Mouse (Mus musculus): ENCODE results near the gene Olfr658. TPM values are rescaled to one million over a fixed set of nuclear protein-coding genes. Genes with fewer than 3 reads are reported as not detected.

Gene Olfr658
- polyA plus RNA-seq (2012; rRNA removed) (not detected in 2 replicates), polyA plus RNA-seq (2014; fragmentation: Nextera tagmentation; extraction: Ambion mirVana) (not detected in 2 replicates)

DNA sequence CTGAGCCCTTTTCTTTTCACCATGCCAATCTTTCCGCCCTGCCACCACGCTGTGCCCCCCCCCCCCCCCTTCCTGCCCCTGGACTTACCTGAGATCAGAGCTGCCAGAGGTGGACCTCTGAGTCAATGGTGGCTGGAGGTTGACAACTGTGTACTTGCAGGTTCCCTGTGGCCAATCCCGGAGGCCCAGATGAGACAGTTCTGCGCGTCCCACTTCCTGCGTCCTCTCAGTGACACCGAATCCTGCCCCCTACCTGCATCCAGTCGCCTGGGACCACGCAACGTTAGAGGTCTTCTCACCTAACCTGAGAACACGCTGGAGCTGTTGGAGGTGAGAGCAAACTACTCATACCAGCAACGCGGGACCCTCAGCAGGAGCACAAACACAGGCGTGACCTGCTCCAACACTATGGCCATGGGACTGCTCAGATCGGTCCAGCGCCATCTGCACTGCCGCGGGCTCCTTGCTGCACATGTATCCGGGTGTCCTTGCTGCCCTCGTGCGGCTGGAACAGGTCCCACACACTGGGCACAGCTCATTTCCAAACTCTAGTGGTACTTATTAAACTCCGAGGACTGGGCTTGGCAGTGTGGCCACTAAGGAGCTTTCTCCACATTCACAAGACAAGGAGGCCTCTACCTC is at the start of gene Olfr658:
Olfr658 (minus strand) TSS at position 465 of the 642 bp plus-strand sequence.
- no peak for ATAC-seq (ENCODE audit: insufficient read depth)
- no peak within 1 kb of the TSS for H3K4me2 ChIP-seq (ENCODE audit: low read depth)
- no peaks in the 10 kb centered on the region for H3K36me3 ChIP-seq (replicated peaks; ENCODE audit: control insufficient read depth, insufficient read depth, low read depth)
- no peak within 1 kb of the TSS for H3K9ac ChIP-seq (replicated peaks)
- TF ChIP-seq CTCF (IDR thresholded peaks at IDR 0.05; ENCODE audit: low read depth) (peak; percentile 49), EP300 (IDR thresholded peaks at IDR 0.05; ENCODE audit: low read depth) (no peak)
- 14% methylated on average over 20 of the region's 22 CpGs for WGBS (ENCODE audit: insufficient replicate concordance)
- H3K9me3 ChIP-seq (ENCODE audit: control insufficient read depth, low read length): no peaks in the 10 kb centered on the region
- no peak for DNase-seq (ENCODE audit: low read depth in 3 of 3, low spot score in 3 of 3)
- H3K4me3 ChIP-seq (ENCODE audit: insufficient read depth in 1 of 2, low read depth in 2 of 2, low read length in 2 of 2): no peak within 1 kb of the TSS
- no peaks in the 10 kb centered on the region for H3K4me1 ChIP-seq (replicated peaks; ENCODE audit: control insufficient read depth in 2 of 2, insufficient read depth in 2 of 2, low read length in 1 of 2)
- no peak within 1 kb of the TSS for H3K27ac ChIP-seq
- H3K27me3 ChIP-seq (ENCODE audit: control insufficient read depth, insufficient read depth, low read length): no peaks in the 10 kb centered on the region

DNA sequence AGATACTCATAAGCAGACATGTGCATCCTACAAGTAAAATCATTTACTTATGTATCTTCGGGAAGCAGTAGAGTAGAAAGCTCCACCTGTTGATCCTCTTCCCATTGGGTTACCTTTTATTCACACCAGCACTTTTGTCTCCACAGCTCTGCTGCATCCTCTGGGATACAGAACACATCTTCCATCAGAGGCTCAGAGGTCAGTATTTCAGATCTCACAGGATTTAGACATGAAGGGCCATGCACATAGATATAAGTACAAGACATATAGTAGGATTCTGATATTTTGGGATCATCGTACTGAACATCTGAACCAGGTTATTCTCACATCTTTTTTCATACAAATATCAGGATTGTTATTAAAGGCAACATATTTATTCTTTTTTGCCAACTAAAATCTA is 39.1 kb upstream of the Olfr658 start, which contains the start of gene Olfr661:
Olfr661 (plus strand) TSS at position 301 of the 400 bp plus-strand sequence.
- Histone ChIP-seq H3K4me3 (ENCODE audit: insufficient read depth in 1 of 2, low read depth in 2 of 2, low read length in 2 of 2) (no peak within 1 kb of the TSS), H3K9ac (replicated peaks) (no peak within 1 kb of the TSS), H3K27me3 (ENCODE audit: control insufficient read depth, insufficient read depth, low read length) (no peaks in the 10 kb centered on the region), H3K9me3 (ENCODE audit: control insufficient read depth, low read length) (no peaks in the 10 kb centered on the region), H3K36me3 (replicated peaks; ENCODE audit: control insufficient read depth, insufficient read depth, low read depth) (no peaks in the 10 kb centered on the region), H3K4me2 (ENCODE audit: low read depth) (no peak within 1 kb of the TSS), H3K27ac (no peak within 1 kb of the TSS), H3K4me1 (replicated peaks; ENCODE audit: control insufficient read depth in 2 of 2, insufficient read depth in 2 of 2, low read length in 1 of 2) (no peaks in the 10 kb centered on the region)
- 61% methylated on average over 2 of the region's 2 CpGs for WGBS (ENCODE audit: insufficient replicate concordance)
- TF ChIP-seq EP300 (IDR thresholded peaks at IDR 0.05; ENCODE audit: low read depth): no peak
- no peak for TF ChIP-seq CTCF (IDR thresholded peaks at IDR 0.05; ENCODE audit: low read depth)
- DNase-seq (ENCODE audit: low read depth in 3 of 3, low spot score in 3 of 3) (no peak), ATAC-seq (ENCODE audit: insufficient read depth) (no peak)

DNA sequence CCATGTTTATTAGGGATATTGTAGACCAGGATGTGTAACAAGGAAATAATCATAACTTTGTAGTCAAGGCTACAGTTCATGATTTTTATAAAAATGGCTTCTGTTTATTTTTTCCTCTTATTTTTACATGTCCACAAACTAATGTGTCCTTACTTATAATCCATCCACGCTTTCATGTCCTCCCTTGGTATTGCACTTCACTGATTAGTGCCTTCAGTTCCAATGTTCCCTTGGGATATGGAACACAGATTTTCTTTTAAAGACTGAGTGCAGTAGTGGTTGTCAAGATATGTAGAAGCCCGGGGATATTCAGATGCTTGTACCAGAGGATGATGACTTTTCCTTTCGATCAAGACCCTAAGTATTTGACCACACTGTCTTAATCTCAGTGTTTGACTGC is 19.3 kb upstream of the Olfr658 start, which contains the start of gene Olfr659:
Olfr659 (plus strand) TSS at position 301 of the 400 bp plus-strand sequence.
- Histone ChIP-seq H3K9ac (replicated peaks) (no peak within 1 kb of the TSS), H3K4me1 (replicated peaks; ENCODE audit: control insufficient read depth in 2 of 2, insufficient read depth in 2 of 2, low read length in 1 of 2) (no peaks in the 10 kb centered on the region), H3K27ac (no peak within 1 kb of the TSS), H3K27me3 (ENCODE audit: control insufficient read depth, insufficient read depth, low read length) (no peaks in the 10 kb centered on the region), H3K4me2 (ENCODE audit: low read depth) (no peak within 1 kb of the TSS), H3K4me3 (ENCODE audit: insufficient read depth in 1 of 2, low read depth in 2 of 2, low read length in 2 of 2) (no peak within 1 kb of the TSS), H3K9me3 (ENCODE audit: control insufficient read depth, low read length) (no peaks in the 10 kb centered on the region), H3K36me3 (replicated peaks; ENCODE audit: control insufficient read depth, insufficient read depth, low read depth) (no peaks in the 10 kb centered on the region)
- ATAC-seq (ENCODE audit: insufficient read depth): no peak
- no peak for DNase-seq (ENCODE audit: low read depth in 3 of 3, low spot score in 3 of 3)
- WGBS (ENCODE audit: insufficient replicate concordance): 67% methylated on average over 3 of the region's 3 CpGs
- TF ChIP-seq CTCF (IDR thresholded peaks at IDR 0.05; ENCODE audit: low read depth) (no peak), EP300 (IDR thresholded peaks at IDR 0.05; ENCODE audit: low read depth) (no peak)

GRCm38 (mm10) chr7:104624494-104624893 is 22.6 kb downstream of the Olfr658 start, which contains the start of gene Olfr657:
Olfr657 (plus strand) TSS chr7:104624794.
- H3K4me2 ChIP-seq (ENCODE audit: low read depth): no peak within 1 kb of the TSS
- H3K9ac ChIP-seq (replicated peaks): no peak within 1 kb of the TSS
- H3K36me3 ChIP-seq (replicated peaks; ENCODE audit: control insufficient read depth, insufficient read depth, low read depth): no peaks in the 10 kb centered on the region
- H3K27ac ChIP-seq: no peak within 1 kb of the TSS
- ATAC-seq (ENCODE audit: insufficient read depth): no peak
- no peak for TF ChIP-seq EP300 (IDR thresholded peaks at IDR 0.05; ENCODE audit: low read depth)
- TF ChIP-seq CTCF (IDR thresholded peaks at IDR 0.05; ENCODE audit: low read depth): no peak
- no peaks in the 10 kb centered on the region for H3K4me1 ChIP-seq (replicated peaks; ENCODE audit: control insufficient read depth in 2 of 2, insufficient read depth in 2 of 2, low read length in 1 of 2)
- no peaks in the 10 kb centered on the region for H3K9me3 ChIP-seq (ENCODE audit: control insufficient read depth, low read length)
- no peaks in the 10 kb centered on the region for H3K27me3 ChIP-seq (ENCODE audit: control insufficient read depth, insufficient read depth, low read length)
- no peak within 1 kb of the TSS for H3K4me3 ChIP-seq (ENCODE audit: insufficient read depth in 1 of 2, low read depth in 2 of 2, low read length in 2 of 2)
- no peak for DNase-seq (ENCODE audit: low read depth in 3 of 3, low spot score in 3 of 3)

DNA sequence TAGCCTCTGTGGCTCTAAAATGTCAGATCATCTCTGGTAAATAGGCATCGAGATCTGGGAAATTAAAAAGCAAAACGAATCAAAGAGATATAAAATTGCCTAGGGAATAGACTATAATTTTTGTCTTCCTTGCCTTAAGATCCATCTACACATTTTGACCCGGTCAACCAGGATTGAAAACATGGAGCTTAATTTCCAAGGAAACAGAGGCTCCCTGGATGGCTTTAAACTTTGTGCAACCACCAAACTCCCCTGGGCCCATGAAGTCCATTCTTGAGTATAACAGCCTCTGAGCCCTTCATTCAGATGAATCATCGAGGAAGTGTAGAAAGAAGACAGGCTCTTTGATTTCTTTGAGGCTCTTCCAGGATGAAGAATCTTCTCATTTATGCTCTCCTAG is 33.5 kb downstream of the Olfr658 start, which contains the start of gene Olfr656:
Olfr656 (plus strand) TSS at position 301 of the 400 bp plus-strand sequence.
- H3K27ac ChIP-seq: no peak within 1 kb of the TSS
- 54% methylated on average over 4 of the region's 4 CpGs for WGBS (ENCODE audit: insufficient replicate concordance)

More for the DNA sequence above, 33.5 kb downstream of the Olfr658 start, which contains the start of gene Olfr656:
- no peak for ATAC-seq (ENCODE audit: insufficient read depth)
- H3K9me3 ChIP-seq (ENCODE audit: control insufficient read depth, low read length): no peaks in the 10 kb centered on the region
- no peak within 1 kb of the TSS for H3K9ac ChIP-seq (replicated peaks)
- no peak within 1 kb of the TSS for H3K4me2 ChIP-seq (ENCODE audit: low read depth)
- no peaks in the 10 kb centered on the region for H3K4me1 ChIP-seq (replicated peaks; ENCODE audit: control insufficient read depth in 2 of 2, insufficient read depth in 2 of 2, low read length in 1 of 2)
- TF ChIP-seq CTCF (IDR thresholded peaks at IDR 0.05; ENCODE audit: low read depth) (no peak), EP300 (IDR thresholded peaks at IDR 0.05; ENCODE audit: low read depth) (no peak)
- H3K4me3 ChIP-seq (ENCODE audit: insufficient read depth in 1 of 2, low read depth in 2 of 2, low read length in 2 of 2): no peak within 1 kb of the TSS
- H3K36me3 ChIP-seq (replicated peaks; ENCODE audit: control insufficient read depth, insufficient read depth, low read depth): no peaks in the 10 kb centered on the region
- no peaks in the 10 kb centered on the region for H3K27me3 ChIP-seq (ENCODE audit: control insufficient read depth, insufficient read depth, low read length)
- DNase-seq (ENCODE audit: low read depth in 3 of 3, low spot score in 3 of 3): no peak

Data from liver, embryonic 14.5 days (tissue).